Mouse (Mus musculus) lung, adult 2 months (tissue): ENCODE results near the gene Olfr1491. TPM values are rescaled to one million over a fixed set of nuclear protein-coding genes. Genes with fewer than 3 reads are reported as not detected.

Experiments
- DNase-seq: peaks from one replicate; pipeline ENCODE4 v3.0.0; 2022
- H3K4me1 ChIP-seq: fragments of 200-500 bp; 2 replicates; pipeline ENCODE4 v1.6.1; 2011; ENCODE audit warnings: low read length; ENCODE audit not compliant: control insufficient read depth, insufficient read depth
- H3K4me3 ChIP-seq: fragments of 200-500 bp; replicated peaks from 2 replicates; pipeline ENCODE3; 2011; ENCODE audit warnings: low read depth, mild to moderate bottlenecking, control low read depth, low read length; ENCODE audit errors: extremely low read depth
- CTCF ChIP-seq: fragments of 200-500 bp; IDR thresholded peaks from 2 replicates; pipeline ENCODE4 v1.5.1; 2011; ENCODE audit warnings: mild to moderate bottlenecking, low read length, control low read depth; ENCODE audit not compliant: insufficient read depth
- POLR2A ChIP-seq: fragments of 200-500 bp; IDR thresholded peaks from 2 replicates; pipeline ENCODE4 v1.6.1; 2011; ENCODE audit warnings: low read depth, mild to moderate bottlenecking, control low read depth, low read length, borderline replicate concordance; ENCODE audit errors: extremely low read depth
- WGBS: fragments of 180-500 bp; shearing (Covaris S2); methylation state at CpG from one replicate; pipeline ENCODE4 v1.1.7; 2018; 5-methylcytosine and 5-hydroxymethylcytosine counted together
- polyA plus RNA-seq: library from polyadenylated mRNA; depleted of rRNA; stranded (reverse); fragments of >200 nt; gene quantifications from 2 replicates; pipeline ENCODE4 v1.2.3, GENCODE M21; 2012; rRNA removed

The Olfr1491 gene
- not detected in 2 replicates for polyA plus RNA-seq

GRCm38 (mm10) chr19:13696968-13697367 is at the start of gene Olfr1491:
TSS of gene Olfr1491 (plus strand) at chr19:13697268.
- no peak for DNase-seq
- 68% methylated on average over 3 of the region's 3 CpGs for WGBS
- no peak within 1 kb of the TSS for H3K4me3 ChIP-seq
- H3K4me1 ChIP-seq = no peaks in the 10 kb centered on the region
- no peak for TF ChIP-seq POLR2A

- DNase-seq = no peak
- H3K4me3 ChIP-seq = no peak within 1 kb of the TSS
- H3K4me1 ChIP-seq = no peaks in the 10 kb centered on the region
- WGBS = 48% methylated on average over 1 of the region's 1 CpGs
- TF ChIP-seq POLR2A = no peak
- no peak for TF ChIP-seq CTCF
These were observed 46.3 kb upstream of the Olfr1491 start, which contains the start of gene Olfr1490 for GRCm38 (mm10) chr19:13650791-13651190. TSS of gene Olfr1490 (plus strand) at chr19:13651091.

- Histone ChIP-seq H3K4me1 (no peaks in the 10 kb centered on the region), H3K4me3 (no peak within 1 kb of the TSS)
- DNase-seq = no peak
- 36% methylated on average over 2 of the region's 2 CpGs for WGBS
- TF ChIP-seq POLR2A = no peak
- no peak for TF ChIP-seq CTCF
These were observed 25.9 kb downstream of the Olfr1491 start, which contains the start of gene Olfr1493-ps1 for GRCm38 (mm10) chr19:13722978-13723377. TSS of gene Olfr1493-ps1 (plus strand) at chr19:13723278.

- no peaks in the 10 kb centered on the region for H3K4me1 ChIP-seq
- 88% methylated on average over 4 of the region's 4 CpGs for WGBS
- TF ChIP-seq CTCF = no peak
- no peak for TF ChIP-seq POLR2A
- no peak for DNase-seq
- no peak within 1 kb of the TSS for H3K4me3 ChIP-seq
These were observed 42.4 kb downstream of the Olfr1491 start, which contains the start of gene Olfr1494 for GRCm38 (mm10) chr19:13739428-13739827. TSS of gene Olfr1494 (plus strand) at chr19:13739728.

GRCm38 (mm10) chr19:13749366-13749765 is 52.3 kb downstream of the Olfr1491 start:
- no peak overlapping the region for H3K4me3 ChIP-seq
- TF ChIP-seq CTCF (no peak), POLR2A (no peak)
- H3K4me1 ChIP-seq = no peaks in the 10 kb centered on the region
- no peak for DNase-seq
- 90% methylated on average over 1 of the region's 1 CpGs for WGBS

Other genes with a start within 250 kb of the Olfr1491 start
- not detected in 2 replicates for gene Olfr1472, start 241.2 kb upstream of the Olfr1491 start, polyA plus RNA-seq
- not detected in 2 replicates for gene Olfr1474, start 227.7 kb upstream of the Olfr1491 start, polyA plus RNA-seq
- gene Olfr1475, start 217.1 kb upstream of the Olfr1491 start, polyA plus RNA-seq = not detected in 2 replicates
- not detected in 2 replicates for gene Olfr1477, start 196.7 kb upstream of the Olfr1491 start, polyA plus RNA-seq
- not detected in 2 replicates for gene Olfr1480, start 169.4 kb upstream of the Olfr1491 start, polyA plus RNA-seq
- gene Olfr1484, start 113.8 kb upstream of the Olfr1491 start, polyA plus RNA-seq = not detected in 2 replicates
- gene Olfr1487, start 79.9 kb upstream of the Olfr1491 start, polyA plus RNA-seq = not detected in 2 replicates
- not detected in 2 replicates for gene Olfr1489, start 65.6 kb upstream of the Olfr1491 start, polyA plus RNA-seq
- gene Olfr1490, start 46.2 kb upstream of the Olfr1491 start, polyA plus RNA-seq = not detected in 2 replicates
- not detected in 2 replicates for gene Olfr1493-ps1, start 26.0 kb downstream of the Olfr1491 start, polyA plus RNA-seq
- gene Olfr1494, start 42.5 kb downstream of the Olfr1491 start, polyA plus RNA-seq = not detected in 2 replicates
- not detected in 2 replicates for gene Olfr1495, start 67.3 kb downstream of the Olfr1491 start, polyA plus RNA-seq
- not detected in 2 replicates for gene Olfr1496, start 80.6 kb downstream of the Olfr1491 start, polyA plus RNA-seq
- not detected in 2 replicates for gene Olfr1497, start 100.9 kb downstream of the Olfr1491 start, polyA plus RNA-seq
- gene Olfr1499, start 122.2 kb downstream of the Olfr1491 start, polyA plus RNA-seq = not detected in 2 replicates
- gene Olfr1500, start 133.2 kb downstream of the Olfr1491 start, polyA plus RNA-seq = not detected in 2 replicates
- not detected in 2 replicates for gene Olfr1501, start 153.4 kb downstream of the Olfr1491 start, polyA plus RNA-seq
- gene Olfr1502, start 164.5 kb downstream of the Olfr1491 start, polyA plus RNA-seq = not detected in 2 replicates
- gene Olfr1504, start 200.7 kb downstream of the Olfr1491 start, polyA plus RNA-seq = not detected in 2 replicates
- not detected in 2 replicates for gene Olfr1505, start 216.3 kb downstream of the Olfr1491 start, polyA plus RNA-seq